Comparison of ENCODE assay signal across 10 mouse cellular contexts in genomic region chr19:32523769-32524515, GRCm38 (mm10). TPM values are rescaled to one million over a fixed set of nuclear protein-coding genes. Genes with fewer than 3 reads are reported as not detected.
DNase-seq lines count a peak whose midpoint lies in the region; ATAC-seq and TF ChIP-seq lines count a peak whose summit lies in the region.
"Had no signal": no experiment of that assay in that cellular context is flagged by ENCODE, and none has a peak within 500 bp of the region (broad histone marks: within the 10 kb centered on the region; RNA-seq: fewer than 3 reads in every experiment).

No protein-coding gene starts in this region.

- TF ChIP-seq CTCF in kidney, adult 2 months (conservative IDR thresholded peaks at IDR 0.05; ENCODE audit: insufficient read depth, insufficient read length, low read depth, low read length): no peak

- H3K4me1 ChIP-seq in limb, embryonic 15.5 days: peaks cover 21% of the 10 kb centered on the region
- H3K4me1 ChIP-seq in hindbrain, embryonic 10.5 days (replicated peaks): 0 out of 2 replicates have a peak, but pooled peaks cover 5% of the 10 kb centered on the region
- H3K4me1 ChIP-seq in kidney, adult 2 months (ENCODE audit: control insufficient read depth, insufficient read depth, low read length): no peaks in the 10 kb centered on the region
- H3K4me1 ChIP-seq: lung, embryonic 15.5 days; neural tube, embryonic 15.5 days had no signal

- WGBS in limb, embryonic 15.5 days: 30% methylated on average over 14 of the region's 14 CpGs
- 82% methylated on average over 14 of the region's 14 CpGs for WGBS in hindbrain, embryonic 10.5 days
- WGBS in kidney, adult 2 months: 80% methylated on average over 14 of the region's 14 CpGs

- ATAC-seq in limb, embryonic 15.5 days (ENCODE audit: insufficient number of reproducible peaks, low FRiP score, low TSS enrichment, low read depth): peak; percentile 48; the same call in 1 of the 2 replicates

- no peaks in the 10 kb centered on the region for H3K27me3 ChIP-seq in limb, embryonic 15.5 days
- no peaks in the 10 kb centered on the region for H3K27me3 ChIP-seq in hindbrain, embryonic 10.5 days (ENCODE audit: insufficient read depth, poor library complexity, severe bottlenecking)
- H3K27me3 ChIP-seq in kidney, adult 2 months (replicated peaks; ENCODE audit: control insufficient read depth, insufficient read depth, low read length): no peaks in the 10 kb centered on the region
- H3K27me3 ChIP-seq: lung, embryonic 15.5 days; neural tube, embryonic 15.5 days had no signal

- no peak overlapping the region for H3K4me2 ChIP-seq in limb, embryonic 15.5 days
- H3K4me2 ChIP-seq: lung, embryonic 15.5 days; neural tube, embryonic 15.5 days had no signal

- TF ChIP-seq POLR2A in kidney, adult 2 months (IDR thresholded peaks at IDR 0.05; ENCODE audit: low read depth, low read length): no peak

- no peaks in the 10 kb centered on the region for H3K9me3 ChIP-seq in limb, embryonic 15.5 days
- peaks cover 5% of the 10 kb centered on the region for H3K9me3 ChIP-seq in hindbrain, embryonic 10.5 days
- H3K9me3 ChIP-seq: lung, embryonic 15.5 days; neural tube, embryonic 15.5 days had no signal

- no peak overlapping the region for H3K4me3 ChIP-seq in limb, embryonic 15.5 days
- H3K4me3 ChIP-seq in hindbrain, embryonic 10.5 days: no peak overlapping the region
- H3K4me3 ChIP-seq in kidney, adult 2 months (ENCODE audit: insufficient read depth, low read depth, low read length): no peak overlapping the region
- H3K4me3 ChIP-seq: lung, embryonic 15.5 days; neural tube, embryonic 15.5 days had no signal

- no peak overlapping the region for H3K27ac ChIP-seq in limb, embryonic 15.5 days
- no peak overlapping the region for H3K27ac ChIP-seq in hindbrain, embryonic 10.5 days
- H3K27ac ChIP-seq in kidney, adult 2 months (ENCODE audit: insufficient read depth, low read depth, low read length): no peak overlapping the region
- H3K27ac ChIP-seq: lung, embryonic 15.5 days; neural tube, embryonic 15.5 days had no signal

- DNase-seq in CD4-positive, CD25-positive, alpha-beta regulatory T cell, adult 2 months (ENCODE audit: low read depth, low spot score): peak; percentile 17
- DNase-seq in R1 (ENCODE audit: low read depth, low spot score): peak; percentile 95
- DNase-seq in skeletal muscle tissue, adult 2 months (ENCODE audit: low read depth, low spot score): peak; percentile 1
- no peak for DNase-seq in hindbrain, embryonic 10.5 days (ENCODE audit: low spot score)
- no peak for DNase-seq in kidney, adult 2 months
- DNase-seq in layer of hippocampus, adult 18-20 months (ENCODE audit: low spot score in 2 of 2): no peak
- DNase-seq in frontal cortex, postnatal 14 days (ENCODE audit: low spot score in 2 of 2): no peak

- no peak overlapping the region for H3K9ac ChIP-seq in limb, embryonic 15.5 days
- H3K9ac ChIP-seq: lung, embryonic 15.5 days; neural tube, embryonic 15.5 days had no signal

- H3K36me3 ChIP-seq in limb, embryonic 15.5 days: no peaks in the 10 kb centered on the region
- no peaks in the 10 kb centered on the region for H3K36me3 ChIP-seq in hindbrain, embryonic 10.5 days
- H3K36me3 ChIP-seq in kidney, adult 2 months (ENCODE audit: control insufficient read depth, insufficient read depth, low read length): no peaks in the 10 kb centered on the region
- H3K36me3 ChIP-seq: lung, embryonic 15.5 days; neural tube, embryonic 15.5 days had no signal

RNA-seq across cellular contexts. Expression of gene Minpp1, which starts 38.4 kb away (rescaled TPM):
- 63.7 and 67.2 TPM in 2 replicates for polyA plus RNA-seq in limb, embryonic 15.5 days (2015; fragmentation: Nextera tagmentation; extraction: Ambion mirVana)
- polyA plus RNA-seq in hindbrain, embryonic 10.5 days (2016; fragmentation: Nextera tagmentation; extraction: Ambion mirVana): 64.0 and 73.0 TPM in 2 replicates
- polyA plus RNA-seq in kidney, adult 2 months (2012; rRNA removed): 38.2 and 60.2 TPM in 2 replicates
- 10 to 100 TPM; 61.4 to 61.5 TPM for total RNA-seq in layer of hippocampus, adult 18-20 months (2021)

RNA-seq across cellular contexts. Expression of gene Rpl9-ps6, which starts 57.6 kb away (rescaled TPM):
- polyA plus RNA-seq in limb, embryonic 15.5 days (2015; fragmentation: Nextera tagmentation; extraction: Ambion mirVana): 101 and 122 TPM in 2 replicates
- 54.2 and 59.2 TPM in 2 replicates for polyA plus RNA-seq in hindbrain, embryonic 10.5 days (2016; fragmentation: Nextera tagmentation; extraction: Ambion mirVana)
- 8.3 and 9.4 TPM in 2 replicates for polyA plus RNA-seq in kidney, adult 2 months (2012; rRNA removed)
- 10 to 100 TPM; 28.1 to 36.9 TPM for total RNA-seq in layer of hippocampus, adult 18-20 months (2021)

Comparison
In these comparisons a context has a peak if more than half of its experiments do, and no peak if none do; other contexts are left out.
1. DNase-seq: peak in CD4-positive, CD25-positive, alpha-beta regulatory T cell, adult 2 months (single experiment), R1 (single experiment) and skeletal muscle tissue, adult 2 months (single experiment); none in hindbrain, embryonic 10.5 days (single experiment), kidney, adult 2 months (single experiment), layer of hippocampus, adult 18-20 months (0 of 2) and frontal cortex, postnatal 14 days (0 of 2).